Mouse (Mus musculus) heart, embryonic 11.5 days (tissue): ENCODE measurements around the gene Afg3l1. TPM values are rescaled to one million over a fixed set of nuclear protein-coding genes. Genes with fewer than 3 reads are reported as not detected.
A peak's percentile ranks its signal among the peaks of the same experiment; 100 is the strongest.

ENCODE experiments used
- ATAC-seq: fragments of 200-750 bp; cut with Nextera tagmentation; replicated peaks from 2 replicates; pipeline ENCODE4 v1.8.0; 2017; ENCODE audit warnings: moderate library complexity; ENCODE audit not compliant: insufficient number of reproducible peaks, low FRiP score, low TSS enrichment
- H3K27ac ChIP-seq: fragments of 300-500 bp; sonication (generic); 2 replicates; pipeline ENCODE4 v1.5.1; 2014; ENCODE audit warnings: mild to moderate bottlenecking, low read depth, low read length
- H3K27me3 ChIP-seq: fragments of 300-500 bp; sonication (generic); 2 replicates; pipeline ENCODE4 v1.6.1; 2014; ENCODE audit warnings: mild to moderate bottlenecking, low read length, mixed read lengths; ENCODE audit not compliant: control insufficient read depth, insufficient read depth
- H3K36me3 ChIP-seq: fragments of 300-500 bp; sonication (generic); 2 replicates; pipeline ENCODE4 v1.6.1; 2014; ENCODE audit warnings: mild to moderate bottlenecking, low read length, moderate library complexity, mixed read lengths; ENCODE audit not compliant: control insufficient read depth, insufficient read depth
- H3K4me1 ChIP-seq: fragments of 300-500 bp; sonication (generic); 2 replicates; pipeline ENCODE4 v1.6.1; 2014; ENCODE audit warnings: low read length; ENCODE audit not compliant: control insufficient read depth, insufficient read depth
- H3K4me2 ChIP-seq: fragments of 300-500 bp; sonication (generic); 2 replicates; pipeline ENCODE4 v1.6.1; 2014; ENCODE audit warnings: mild to moderate bottlenecking, moderate library complexity
- H3K4me3 ChIP-seq: fragments of 300-500 bp; sonication (generic); 2 replicates; pipeline ENCODE4 v1.5.1; 2014; ENCODE audit warnings: low read depth, low read length
- H3K9ac ChIP-seq: fragments of 300-500 bp; sonication (generic); 2 replicates; pipeline ENCODE4 v1.6.1; 2014; ENCODE audit warnings: mild to moderate bottlenecking, low read depth, low read length, moderate library complexity
- H3K9me3 ChIP-seq: fragments of 300-500 bp; sonication (generic); replicated peaks from 2 replicates; pipeline ENCODE4 v1.6.1; 2016; ENCODE audit warnings: low read length; ENCODE audit not compliant: control insufficient read depth
- WGBS: fragments of 180-500 bp; shearing (Covaris S2); extraction: QIAGEN DNeasy Blood & Tissue Kit; methylation state at CpG from one replicate; pipeline ENCODE4 v1.1.7; 2014; ENCODE audit not compliant: insufficient replicate concordance; 5-methylcytosine and 5-hydroxymethylcytosine counted together
- polyA plus RNA-seq: library from polyadenylated mRNA; unstranded; fragments of >200 nt; fragmentation: Nextera tagmentation; extraction: Ambion mirVana; gene quantifications from 2 replicates; pipeline ENCODE4 v1.2.1, GENCODE M21; 2014

Afg3l1 gene
- polyA plus RNA-seq, 1 experiment from 2014 or later = 29.8 TPM

DNA sequence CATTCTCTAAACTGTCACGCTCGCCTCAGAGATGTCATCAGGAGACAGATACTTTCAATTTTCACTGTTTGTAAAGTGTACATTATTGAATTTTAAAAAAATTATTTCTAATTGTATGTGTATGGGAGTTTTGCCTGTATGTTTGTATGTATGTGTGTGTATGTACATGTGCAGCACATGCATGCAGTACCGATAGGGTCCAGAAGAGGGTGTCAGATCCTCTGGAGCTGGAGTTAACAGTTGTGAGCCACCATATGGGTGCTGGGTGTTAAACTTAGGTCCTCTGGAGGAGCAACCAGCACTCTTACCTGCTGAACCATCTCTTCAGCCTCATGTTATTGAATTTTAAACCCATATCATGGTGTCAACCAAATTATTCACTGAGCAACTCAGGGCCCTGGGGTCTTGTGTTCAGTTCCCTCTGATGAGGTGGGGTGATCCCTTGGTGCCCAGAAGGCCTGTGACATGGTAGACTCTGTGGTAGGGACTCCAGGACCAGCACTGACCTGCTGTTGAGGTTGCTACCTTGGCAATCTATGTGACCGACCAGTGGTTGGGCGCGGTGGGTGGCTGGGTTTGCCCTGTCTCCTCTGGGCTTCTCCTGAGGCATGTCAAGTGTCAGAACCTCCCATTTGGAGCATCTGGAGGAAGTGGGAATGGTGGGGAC lies 26.2 kb downstream of the Afg3l1 start:
- no peak for ATAC-seq
- no peak overlapping the region for H3K27ac ChIP-seq
- peaks cover 49% of the 10 kb centered on the region for H3K36me3 ChIP-seq
- no peaks in the 10 kb centered on the region for H3K4me1 ChIP-seq
- H3K9me3 ChIP-seq = no peaks in the 10 kb centered on the region; the same call in 1 of the 2 replicates
- H3K4me3 ChIP-seq = no peak overlapping the region
- no peak overlapping the region for H3K4me2 ChIP-seq
- no peak overlapping the region for H3K9ac ChIP-seq
- 93% methylated on average over 6 of the region's 6 CpGs for WGBS
- no peaks in the 10 kb centered on the region for H3K27me3 ChIP-seq

DNA sequence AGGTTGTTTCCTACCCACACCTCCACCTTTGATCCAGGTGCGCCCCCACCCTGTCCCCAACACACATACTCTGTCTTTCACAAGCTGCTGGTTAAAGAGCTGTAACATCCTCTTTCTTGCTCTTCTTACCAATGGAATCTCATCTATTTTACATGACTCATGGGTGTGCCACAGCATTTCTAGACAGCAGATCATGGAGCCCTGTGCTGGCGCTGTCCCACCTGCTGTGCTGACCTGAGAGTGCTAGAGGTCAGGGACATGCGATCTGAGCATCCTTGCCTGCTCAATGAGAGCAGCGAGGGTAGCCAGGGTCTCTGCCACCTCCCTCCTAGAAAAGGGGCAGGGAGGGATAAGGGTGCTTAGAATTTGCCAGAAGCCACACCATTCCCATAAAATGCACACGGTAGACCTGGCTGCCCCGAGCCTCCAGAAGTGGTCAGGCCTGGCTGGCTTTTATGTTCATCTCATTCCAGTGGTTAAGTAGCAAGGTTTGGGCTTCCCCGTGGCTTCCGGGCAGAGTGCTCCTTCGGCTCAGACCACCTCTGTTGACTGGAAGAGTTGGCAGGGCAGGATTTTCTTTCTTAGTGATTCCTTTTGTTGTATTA lies 27.0 kb downstream of the Afg3l1 start:
- H3K4me2 ChIP-seq = no peak overlapping the region
- no peak overlapping the region for H3K9ac ChIP-seq
- H3K4me1 ChIP-seq = no peaks in the 10 kb centered on the region
- H3K4me3 ChIP-seq = no peak overlapping the region
- H3K9me3 ChIP-seq = no peaks in the 10 kb centered on the region; the same call in 1 of the 2 replicates
- no peaks in the 10 kb centered on the region for H3K27me3 ChIP-seq
- no peak for ATAC-seq
- H3K36me3 ChIP-seq = peaks cover 43% of the 10 kb centered on the region
- H3K27ac ChIP-seq = no peak overlapping the region
- 91% methylated on average over 9 of the region's 9 CpGs for WGBS

DNA sequence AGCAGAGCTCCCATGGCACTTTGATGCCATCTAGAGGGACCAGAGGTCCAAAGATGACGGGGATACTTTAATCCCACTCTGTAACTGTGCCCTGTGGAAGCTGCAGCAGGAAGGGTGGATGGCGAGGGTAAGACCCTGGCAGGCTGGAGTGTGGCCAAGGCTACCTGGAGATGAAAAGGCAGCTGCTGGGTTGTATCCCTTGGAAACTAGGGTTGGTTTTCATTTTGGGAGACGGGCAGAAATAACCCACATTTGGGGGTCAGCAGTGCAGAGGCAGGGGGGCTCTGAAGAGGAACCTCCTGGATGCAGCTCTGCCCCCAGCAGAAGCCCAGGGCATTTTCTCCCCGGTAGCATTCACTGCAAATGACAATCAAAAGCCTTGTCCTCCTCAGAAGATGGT lies 27.6 kb downstream of the Afg3l1 start:
- no peak for ATAC-seq
- Histone ChIP-seq H3K4me3 (no peak overlapping the region), H3K36me3 (peaks cover 38% of the 10 kb centered on the region), H3K9ac (no peak overlapping the region), H3K4me1 (no peaks in the 10 kb centered on the region), H3K27ac (no peak overlapping the region), H3K9me3 (no peaks in the 10 kb centered on the region; the same call in 1 of the 2 replicates), H3K27me3 (no peaks in the 10 kb centered on the region), H3K4me2 (no peak overlapping the region)
- 88% methylated on average over 4 of the region's 4 CpGs for WGBS

DNA sequence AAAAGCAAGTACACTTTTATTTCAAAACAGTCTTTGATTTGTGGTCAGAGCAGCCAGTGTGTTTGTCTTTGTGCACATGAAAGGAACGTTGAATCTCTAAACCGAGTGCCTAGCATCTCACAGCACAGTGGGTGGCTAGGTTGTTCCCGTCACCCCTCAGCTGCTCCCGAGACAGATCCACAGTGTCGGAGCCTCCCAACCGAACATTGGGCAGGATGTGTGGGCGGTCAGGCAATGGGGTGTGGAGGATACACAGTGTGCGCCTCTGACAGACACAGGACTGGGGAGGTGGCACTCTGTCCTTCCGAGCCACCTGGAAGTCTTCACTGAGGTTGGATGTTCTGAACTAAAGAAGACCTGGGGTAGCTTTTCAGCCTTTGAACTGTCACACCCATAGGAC lies 28.0 kb downstream of the Afg3l1 start:
- Histone ChIP-seq H3K4me2 (no peak overlapping the region), H3K27ac (no peak overlapping the region), H3K36me3 (peaks cover 34% of the 10 kb centered on the region), H3K9ac (no peak overlapping the region), H3K27me3 (no peaks in the 10 kb centered on the region), H3K4me1 (no peaks in the 10 kb centered on the region), H3K4me3 (no peak overlapping the region), H3K9me3 (no peaks in the 10 kb centered on the region; the same call in 1 of the 2 replicates)
- ATAC-seq = no peak
- WGBS = 90% methylated on average over 9 of the region's 9 CpGs

DNA sequence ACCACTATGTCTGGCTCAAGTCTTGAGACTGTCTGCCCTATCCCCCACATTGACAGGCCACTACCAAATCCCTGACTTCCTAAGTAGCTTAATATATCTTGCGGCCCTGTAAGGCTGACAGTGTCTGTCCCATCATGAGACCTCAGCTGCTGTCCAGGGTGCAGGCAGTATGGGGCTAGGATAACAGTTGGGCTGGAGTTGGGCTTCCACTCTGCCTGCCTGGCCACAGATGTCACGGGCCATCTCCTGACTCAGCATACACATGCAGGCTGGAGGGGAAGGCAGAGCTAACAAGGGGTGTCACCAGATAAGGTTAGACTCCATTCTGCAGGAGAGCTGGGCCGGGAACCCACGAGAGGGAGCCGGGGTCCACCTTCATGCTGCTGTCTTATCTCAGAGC lies 29.4 kb downstream of the Afg3l1 start:
- H3K27me3 ChIP-seq = no peaks in the 10 kb centered on the region
- H3K27ac ChIP-seq = no peak overlapping the region
- no peaks in the 10 kb centered on the region; the same call in 1 of the 2 replicates for H3K9me3 ChIP-seq
- no peak overlapping the region for H3K9ac ChIP-seq
- H3K4me1 ChIP-seq = no peaks in the 10 kb centered on the region
- ATAC-seq = no peak
- H3K36me3 ChIP-seq = peaks cover 24% of the 10 kb centered on the region
- 78% methylated on average over 5 of the region's 5 CpGs for WGBS
- H3K4me2 ChIP-seq = no peak overlapping the region
- no peak overlapping the region for H3K4me3 ChIP-seq

DNA sequence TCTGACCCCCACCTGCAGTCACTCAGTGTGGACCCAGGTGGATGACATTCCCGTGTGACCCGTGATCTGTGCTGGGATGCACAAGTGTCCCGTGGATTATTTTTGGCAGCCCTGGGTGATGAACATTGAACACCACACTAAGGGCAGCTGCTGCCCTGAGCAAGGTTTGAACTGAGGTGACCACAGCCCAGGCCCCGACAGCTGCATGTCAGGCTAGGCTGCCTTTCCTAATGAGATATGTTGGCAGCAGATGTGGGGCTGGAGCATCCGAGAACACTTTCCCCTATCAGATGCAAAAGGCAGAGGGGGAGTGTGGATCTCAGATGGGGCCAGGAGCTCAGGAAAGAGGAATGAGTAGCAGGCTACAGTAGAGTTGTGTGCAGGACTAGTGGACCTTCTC lies 33.1 kb downstream of the Afg3l1 start:
- Histone ChIP-seq H3K9ac (no peak overlapping the region), H3K27me3 (peaks cover 26% of the 10 kb centered on the region), H3K4me3 (no peak overlapping the region), H3K4me2 (no peak overlapping the region), H3K4me1 (peaks cover 8% of the 10 kb centered on the region), H3K36me3 (peaks cover 5% of the 10 kb centered on the region), H3K9me3 (no peaks in the 10 kb centered on the region), H3K27ac (no peak overlapping the region)
- 59% methylated on average over 5 of the region's 5 CpGs for WGBS
- no peak for ATAC-seq

DNA sequence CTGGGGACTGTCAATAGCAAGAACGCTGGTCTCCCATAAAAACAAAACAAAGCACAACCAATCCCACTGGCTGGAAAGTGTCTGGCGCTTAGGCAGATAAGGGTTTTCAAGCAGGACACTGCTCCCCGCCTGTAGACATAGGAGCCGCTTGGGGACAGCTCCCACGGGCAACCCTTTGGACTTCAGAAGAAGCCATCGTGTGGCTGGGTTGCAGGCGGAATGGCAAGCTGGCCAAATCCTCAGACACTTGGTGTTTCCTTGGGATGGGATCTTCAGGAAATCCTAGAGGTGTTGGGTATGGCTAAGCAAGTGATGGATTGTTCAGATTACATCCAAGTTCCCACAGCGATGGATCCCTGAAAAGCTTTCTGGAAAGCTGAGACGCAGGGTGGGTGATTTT lies 36.4 kb downstream of the Afg3l1 start:
- H3K4me2 ChIP-seq = peak overlapping the region; percentile 99
- H3K27me3 ChIP-seq = peaks cover 36% of the 10 kb centered on the region
- no peak overlapping the region for H3K9ac ChIP-seq
- H3K4me1 ChIP-seq = peaks cover 9% of the 10 kb centered on the region
- H3K9me3 ChIP-seq = no peaks in the 10 kb centered on the region
- ATAC-seq = no peak
- no peaks in the 10 kb centered on the region for H3K36me3 ChIP-seq
- peak overlapping the region; percentile 68 for H3K4me3 ChIP-seq
- 3% methylated on average over 9 of the region's 9 CpGs for WGBS
- no peak overlapping the region for H3K27ac ChIP-seq

DNA sequence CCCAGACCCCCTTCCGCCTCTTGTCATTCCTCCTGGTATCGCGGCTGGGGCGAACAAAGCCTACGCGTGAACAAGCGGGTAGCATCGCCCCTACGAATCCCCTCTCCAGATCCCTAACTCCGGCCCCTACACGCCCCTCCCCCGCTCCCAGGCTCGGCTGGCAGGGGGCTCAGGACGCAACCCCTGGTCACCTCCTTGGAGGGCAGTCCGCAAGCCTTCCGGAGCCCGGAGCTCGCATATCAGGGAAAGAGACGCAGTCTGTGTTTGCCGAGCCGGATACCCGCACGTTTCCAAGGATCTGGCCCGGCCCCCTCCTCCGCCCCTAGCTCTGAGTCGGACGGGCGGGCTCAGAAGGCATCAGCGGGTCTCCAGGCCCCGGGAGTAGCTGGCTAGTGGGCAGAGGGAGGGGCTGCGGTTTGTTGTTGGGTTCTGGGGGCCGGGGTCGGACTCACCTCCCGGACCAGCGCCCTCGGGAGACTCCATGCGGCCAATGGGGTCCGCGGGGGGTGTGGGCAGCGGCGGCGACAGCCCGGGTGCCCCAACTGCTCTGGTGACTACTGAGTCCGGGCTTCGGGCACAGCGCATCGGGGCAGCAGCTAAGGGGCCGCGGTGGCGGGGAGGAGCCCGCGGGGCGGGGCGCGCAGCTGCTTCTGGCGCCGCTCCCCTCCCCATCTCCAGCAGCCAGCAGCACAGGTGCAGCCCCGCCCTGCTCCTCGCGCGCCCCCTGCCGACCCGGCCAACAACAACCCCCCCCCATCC lies 37.3 kb downstream of the Afg3l1 start, which contains the start of gene Dbndd1:
Gene Dbndd1, minus strand, starts transcription at position 683 of the 759 bp plus-strand sequence.
- peak within 1 kb of the TSS; percentile 68 for H3K4me3 ChIP-seq
- 0 out of 2 replicates have a peak, but pooled peaks have one; percentile 16 for ATAC-seq
- under 1% methylated on average over 43 of the region's 63 CpGs for WGBS
- H3K27ac ChIP-seq = no peak within 1 kb of the TSS
- peaks cover 36% of the 10 kb centered on the region for H3K27me3 ChIP-seq
- H3K36me3 ChIP-seq = no peaks in the 10 kb centered on the region
- peak within 1 kb of the TSS; percentile 99 for H3K4me2 ChIP-seq
- no peaks in the 10 kb centered on the region for H3K9me3 ChIP-seq
- H3K9ac ChIP-seq = peak within 1 kb of the TSS; percentile 62
- H3K4me1 ChIP-seq = peaks cover 13% of the 10 kb centered on the region
